Mouse (Mus musculus) brown adipose tissue, adult 24 weeks (tissue): Measurements from ENCODE around the gene Olfr601. TPM values are rescaled to one million over a fixed set of nuclear protein-coding genes. Genes with fewer than 3 reads are reported as not detected.
"Not testable (repeated sequence)": the region's sequence is repeated elsewhere in the genome, so short reads cannot be mapped to it uniquely, and the experiment has no call there.

Source experiments
- H3K27ac ChIP-seq: fragments of 200-500 bp; replicated peaks from 2 replicates; pipeline ENCODE4 v1.5.1; 2012; ENCODE audit warnings: low read depth, mild to moderate bottlenecking, low read length
- H3K4me1 ChIP-seq: fragments of 200-500 bp; 2 replicates; pipeline ENCODE4 v1.6.1; 2012; ENCODE audit warnings: low read length, mixed read lengths; ENCODE audit not compliant: control insufficient read depth, insufficient read depth, insufficient read length
- H3K4me3 ChIP-seq: fragments of 200-500 bp; 2 replicates; pipeline ENCODE4 v1.5.1; 2012; ENCODE audit warnings: low read depth, mild to moderate bottlenecking, low read length, moderate library complexity; ENCODE audit not compliant: insufficient read depth
- polyA plus RNA-seq: library from polyadenylated mRNA; stranded (reverse); fragments of >200 nt; gene quantifications from 2 replicates; pipeline ENCODE4 v1.2.4, GENCODE M21; 2012; ENCODE audit not compliant: missing spikeins, insufficient read depth, insufficient read length

Olfr601 gene
- not detected in 2 replicates for polyA plus RNA-seq

DNA sequence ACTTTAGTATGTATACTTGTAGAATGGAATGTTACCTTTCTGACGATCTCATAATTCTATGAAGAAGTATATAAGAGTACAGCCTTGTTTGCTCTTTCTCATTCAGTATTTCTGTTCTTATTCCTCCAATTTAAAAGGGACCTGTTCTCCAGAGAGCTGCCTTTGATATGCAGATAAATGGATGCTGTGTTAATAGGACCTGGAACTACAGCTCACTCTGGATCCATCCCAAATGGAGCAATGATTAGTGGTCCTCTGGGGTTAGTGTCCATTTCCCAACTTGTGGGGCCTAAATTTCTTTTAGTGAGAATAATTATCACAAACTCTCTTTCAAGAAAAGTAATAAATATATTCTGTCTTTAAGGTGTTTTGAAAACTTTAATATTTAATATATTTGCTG, at the start of gene Olfr601:
Olfr601 (minus strand) TSS at position 101 of the 400 bp plus-strand sequence.
- Histone ChIP-seq H3K4me1 (no peaks in the 10 kb centered on the region), H3K4me3 (no peak within 1 kb of the TSS), H3K27ac (no peak within 1 kb of the TSS)

DNA sequence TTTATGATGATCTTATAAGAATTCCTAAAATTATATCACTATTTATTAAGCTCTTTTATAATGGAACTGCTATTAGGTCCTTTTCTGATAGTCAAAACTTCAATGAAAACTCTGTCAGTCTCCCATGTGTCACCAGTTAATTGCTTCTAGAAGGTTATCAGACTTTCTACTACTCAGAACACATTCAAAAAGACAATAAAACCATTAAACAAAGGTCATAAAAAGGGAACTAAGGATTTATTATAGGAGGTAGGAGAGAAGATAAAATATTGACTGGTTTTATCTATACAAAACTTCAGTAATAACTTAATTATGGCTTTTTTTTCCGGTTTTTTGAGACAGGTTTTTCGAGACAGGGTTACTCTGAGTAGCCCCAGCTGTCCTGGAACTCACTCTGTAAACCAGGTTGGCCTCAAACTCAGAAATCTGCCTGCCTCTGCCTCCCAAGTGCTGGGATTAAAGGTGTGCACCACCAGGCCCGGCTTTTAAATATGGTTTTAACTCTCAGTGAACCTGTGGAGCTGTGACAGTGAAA, 44.1 kb upstream of the Olfr601 start:
- H3K4me3 ChIP-seq, H3K27ac ChIP-seq, H3K4me1 ChIP-seq: not testable (repeated sequence)

DNA sequence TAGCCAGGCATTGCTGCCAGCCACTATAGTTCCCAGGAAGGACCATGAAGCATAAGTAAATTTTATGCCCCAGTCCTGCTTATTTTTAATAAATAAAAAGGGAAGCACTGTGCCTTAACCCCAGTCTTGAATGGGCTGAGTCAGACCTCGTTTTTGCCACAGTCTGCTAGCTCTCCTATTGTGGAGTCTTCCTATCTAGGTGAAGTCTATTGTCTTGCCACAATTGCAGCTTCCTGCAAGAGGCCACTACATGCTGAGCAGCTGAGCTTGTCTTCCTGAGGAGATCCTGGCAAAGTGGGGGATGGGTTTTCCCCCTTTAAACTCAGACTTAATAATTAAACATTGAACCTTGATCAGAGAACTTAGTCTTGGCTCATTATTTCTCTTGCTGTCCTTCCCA, 36.5 kb upstream of the Olfr601 start:
- no peaks in the 10 kb centered on the region for H3K4me1 ChIP-seq
- H3K27ac ChIP-seq = no peak overlapping the region
- no peak overlapping the region for H3K4me3 ChIP-seq

DNA sequence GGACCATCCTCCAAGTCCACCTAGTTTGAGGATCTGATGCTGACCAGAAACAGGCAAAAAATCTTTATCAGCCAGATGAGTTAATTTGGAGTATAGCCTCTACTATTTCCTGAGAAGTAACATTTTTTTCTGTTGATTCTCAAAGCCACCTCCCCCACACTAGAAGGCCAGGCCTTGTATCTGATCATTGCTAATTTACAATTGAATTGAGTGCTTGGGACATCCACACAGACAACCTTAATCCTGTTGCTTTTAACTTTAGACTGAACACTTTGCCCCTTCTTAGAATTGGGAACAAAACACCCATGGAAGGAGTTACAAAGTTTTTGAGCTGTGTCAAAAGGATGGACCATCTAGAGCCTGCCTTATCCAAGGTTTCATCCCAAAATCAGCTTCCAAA, 35.3 kb upstream of the Olfr601 start:
- no peak overlapping the region for H3K4me3 ChIP-seq
- H3K27ac ChIP-seq = no peak overlapping the region
- H3K4me1 ChIP-seq = no peaks in the 10 kb centered on the region

- no peak within 1 kb of the TSS for H3K4me3 ChIP-seq
- H3K4me1 ChIP-seq = no peaks in the 10 kb centered on the region
- no peak within 1 kb of the TSS for H3K27ac ChIP-seq
Measured at GRCm38 (mm10) chr7:103386077-103386476, 23.6 kb upstream of the Olfr601 start, which contains the start of gene Olfr603. Gene Olfr603 (minus strand): TSS chr7:103386177.

- H3K27ac ChIP-seq = no peak within 1 kb of the TSS
- H3K4me3 ChIP-seq = no peak within 1 kb of the TSS
- no peaks in the 10 kb centered on the region for H3K4me1 ChIP-seq
Measured at GRCm38 (mm10) chr7:103349569-103349968, 12.9 kb downstream of the Olfr601 start, which contains the start of gene Olfr600. Gene Olfr600 (minus strand): TSS chr7:103349669.

GRCm38 (mm10) chr7:103335617-103336016, 26.8 kb downstream of the Olfr601 start, which contains the start of gene Olfr599:
Gene Olfr599 (plus strand): TSS chr7:103335917.
- no peak within 1 kb of the TSS for H3K27ac ChIP-seq
- H3K4me3 ChIP-seq = no peak within 1 kb of the TSS
- H3K4me1 ChIP-seq = no peaks in the 10 kb centered on the region

DNA sequence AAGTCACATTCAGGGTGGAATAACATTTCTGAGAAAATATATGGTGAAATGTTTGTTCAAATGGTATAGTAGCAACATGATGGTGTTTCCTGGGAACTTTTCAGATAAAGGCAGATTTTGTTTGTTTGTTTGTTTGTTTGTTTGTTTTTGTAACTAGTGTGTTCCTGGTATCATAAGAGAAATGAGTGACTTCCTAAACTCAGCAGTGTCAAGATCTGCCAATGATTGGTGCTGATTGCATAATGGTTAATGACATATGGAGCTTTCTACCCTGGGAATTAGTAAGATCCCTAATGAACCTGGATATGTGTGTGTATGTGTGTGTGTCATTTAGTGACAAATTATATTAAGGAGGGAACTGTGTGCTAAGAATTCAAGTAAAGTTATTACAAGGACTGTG, 39.2 kb downstream of the Olfr601 start, which contains the start of gene Olfr598:
Olfr598 (plus strand) TSS at position 301 of the 400 bp plus-strand sequence.
- Histone ChIP-seq H3K4me1 (no peaks in the 10 kb centered on the region), H3K4me3 (no peak within 1 kb of the TSS), H3K27ac (no peak within 1 kb of the TSS)

DNA sequence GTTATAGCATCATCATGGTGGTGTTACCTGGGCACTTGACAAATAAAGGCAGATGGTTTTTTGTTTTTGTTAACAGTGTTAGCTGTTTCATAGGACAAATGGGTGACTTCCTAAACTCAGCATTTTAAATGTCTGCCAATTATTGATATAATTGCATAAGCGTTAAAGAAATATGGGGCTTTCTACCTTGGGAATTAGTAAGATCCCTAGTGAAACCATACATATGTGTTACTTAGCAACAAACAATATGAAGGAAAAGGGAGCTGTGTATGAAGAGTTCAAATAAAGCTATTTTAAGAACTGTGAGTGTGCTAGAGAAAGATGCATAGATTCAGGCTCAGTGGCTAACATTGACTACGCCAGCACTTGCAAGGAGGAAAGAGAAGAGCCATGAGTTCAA, 46.4 kb downstream of the Olfr601 start, which contains the start of gene Olfr597:
Olfr597 (plus strand) TSS at position 301 of the 400 bp plus-strand sequence.
- H3K4me3 ChIP-seq, H3K27ac ChIP-seq, H3K4me1 ChIP-seq: not testable (repeated sequence)

Other genes with a start within 250 kb of the Olfr601 start
- not detected in 2 replicates for gene Olfr586, start 237.0 kb downstream of the Olfr601 start, polyA plus RNA-seq
- gene Olfr588-ps1, start 221.8 kb downstream of the Olfr601 start, polyA plus RNA-seq = not detected in 2 replicates
- gene Olfr589, start 206.3 kb downstream of the Olfr601 start, polyA plus RNA-seq = not detected in 2 replicates
- gene Olfr591, start 184.3 kb downstream of the Olfr601 start, polyA plus RNA-seq = not detected in 2 replicates
- gene Olfr592, start 177.9 kb downstream of the Olfr601 start, polyA plus RNA-seq = not detected in 2 replicates
- gene Olfr593, start 150.8 kb downstream of the Olfr601 start, polyA plus RNA-seq = not detected in 2 replicates
- not detected in 2 replicates for gene Olfr594, start 145.7 kb downstream of the Olfr601 start, polyA plus RNA-seq
- not detected in 2 replicates for gene Usp17ld, start 110.2 kb downstream of the Olfr601 start, polyA plus RNA-seq
- not detected in 2 replicates for gene Olfr596, start 57.0 kb downstream of the Olfr601 start, polyA plus RNA-seq
- gene Olfr597, start 46.3 kb downstream of the Olfr601 start, polyA plus RNA-seq = not detected in 2 replicates
- not detected in 2 replicates for gene Olfr598, start 39.1 kb downstream of the Olfr601 start, polyA plus RNA-seq
- gene Olfr599, start 26.7 kb downstream of the Olfr601 start, polyA plus RNA-seq = not detected in 2 replicates
- not detected in 2 replicates for gene Olfr600, start 13.0 kb downstream of the Olfr601 start, polyA plus RNA-seq
- not detected in 2 replicates for gene Olfr603, start 23.5 kb upstream of the Olfr601 start, polyA plus RNA-seq
- gene Usp17lc, start 52.4 kb upstream of the Olfr601 start, polyA plus RNA-seq = not detected in 2 replicates
- gene Olfr605, start 82.8 kb upstream of the Olfr601 start, polyA plus RNA-seq = not detected in 2 replicates
- gene Olfr606, start 86.4 kb upstream of the Olfr601 start, polyA plus RNA-seq = not detected in 2 replicates
- gene Olfr607, start 101.5 kb upstream of the Olfr601 start, polyA plus RNA-seq = not detected in 2 replicates
- not detected in 2 replicates for gene Olfr608, start 107.2 kb upstream of the Olfr601 start, polyA plus RNA-seq
- gene Olfr609, start 135.4 kb upstream of the Olfr601 start, polyA plus RNA-seq = not detected in 2 replicates
- not detected in 2 replicates for gene Olfr610, start 149.5 kb upstream of the Olfr601 start, polyA plus RNA-seq
- gene Olfr611, start 158.2 kb upstream of the Olfr601 start, polyA plus RNA-seq = not detected in 2 replicates
- not detected in 2 replicates for gene Olfr612, start 180.1 kb upstream of the Olfr601 start, polyA plus RNA-seq
- gene Olfr613, start 185.4 kb upstream of the Olfr601 start, polyA plus RNA-seq = not detected in 2 replicates
- not detected in 2 replicates for gene Olfr615, start 193.4 kb upstream of the Olfr601 start, polyA plus RNA-seq
- gene Olfr616, start 206.5 kb upstream of the Olfr601 start, polyA plus RNA-seq = not detected in 2 replicates
- gene Olfr617, start 210.4 kb upstream of the Olfr601 start, polyA plus RNA-seq = not detected in 2 replicates
- gene Olfr618, start 227.4 kb upstream of the Olfr601 start, polyA plus RNA-seq = not detected in 2 replicates
- not detected in 2 replicates for gene Olfr619, start 237.9 kb upstream of the Olfr601 start, polyA plus RNA-seq
- not detected in 2 replicates for gene Olfr620, start 249.9 kb upstream of the Olfr601 start, polyA plus RNA-seq